Mouse (Mus musculus) olfactory bulb, adult 2 months (tissue): Measurements from ENCODE around the gene Hes6. TPM values are rescaled to one million over a fixed set of nuclear protein-coding genes. Genes with fewer than 3 reads are reported as not detected.

Experiments
- H3K27ac ChIP-seq: fragments of 200-500 bp; 2 replicates; pipeline ENCODE4 v1.5.1; 2012; ENCODE audit warnings: low read depth, low read length; ENCODE audit not compliant: insufficient read depth
- H3K4me1 ChIP-seq: fragments of 200-500 bp; 2 replicates; pipeline ENCODE4 v1.6.1; 2012; ENCODE audit warnings: low read length; ENCODE audit not compliant: control insufficient read depth, insufficient read depth
- H3K4me3 ChIP-seq: fragments of 200-500 bp; 2 replicates; pipeline ENCODE4 v1.5.1; 2012; ENCODE audit warnings: mild to moderate bottlenecking, low read depth, low read length, moderate library complexity; ENCODE audit not compliant: insufficient read depth
- CTCF ChIP-seq: fragments of 200-500 bp; IDR thresholded peaks from 2 replicates; pipeline ENCODE4 v1.5.1; 2012; ENCODE audit warnings: low read depth, mild to moderate bottlenecking, low read length, moderate library complexity; ENCODE audit not compliant: insufficient read depth
- POLR2A ChIP-seq: fragments of 200-500 bp; IDR thresholded peaks from 2 replicates; pipeline ENCODE4 v1.6.1; 2012; ENCODE audit warnings: mild to moderate bottlenecking, low read depth, low read length, moderate library complexity; ENCODE audit not compliant: insufficient read depth
- WGBS: fragments of 180-500 bp; shearing (Covaris S2); methylation state at CpG from one replicate; pipeline ENCODE4 v1.1.7; 2018; 5-methylcytosine and 5-hydroxymethylcytosine counted together
- polyA plus RNA-seq: library from polyadenylated mRNA; stranded (reverse); fragments of >200 nt; gene quantifications from 2 replicates; pipeline ENCODE4 v1.2.4, GENCODE M21; 2012; ENCODE audit warnings: low replicate concordance; ENCODE audit not compliant: missing spikeins, insufficient read depth, insufficient read length

Hes6 gene
- polyA plus RNA-seq, 1 experiment, result not detected

- peaks cover 17% of the 10 kb centered on the region for H3K4me1 ChIP-seq
- H3K4me3 ChIP-seq, result peak overlapping the region; percentile 35; the same call in 1 of the 2 replicates
- no peak overlapping the region for H3K27ac ChIP-seq
- 38% methylated on average over 8 of the region's 8 CpGs for WGBS
- TF ChIP-seq POLR2A (no peak), CTCF (no peak; the same call in 1 of the 2 replicates)
These were observed 48.0 kb downstream of the Hes6 start for GRCm38 (mm10) chr1:91365816-91366214.

- Histone ChIP-seq H3K4me3 (no peak overlapping the region), H3K4me1 (peaks cover 13% of the 10 kb centered on the region), H3K27ac (no peak overlapping the region)
- TF ChIP-seq CTCF (no peak), POLR2A (no peak)
- 92% methylated on average over 16 of the region's 16 CpGs for WGBS
These were observed 48.8 kb downstream of the Hes6 start for GRCm38 (mm10) chr1:91364822-91365644.

DNA sequence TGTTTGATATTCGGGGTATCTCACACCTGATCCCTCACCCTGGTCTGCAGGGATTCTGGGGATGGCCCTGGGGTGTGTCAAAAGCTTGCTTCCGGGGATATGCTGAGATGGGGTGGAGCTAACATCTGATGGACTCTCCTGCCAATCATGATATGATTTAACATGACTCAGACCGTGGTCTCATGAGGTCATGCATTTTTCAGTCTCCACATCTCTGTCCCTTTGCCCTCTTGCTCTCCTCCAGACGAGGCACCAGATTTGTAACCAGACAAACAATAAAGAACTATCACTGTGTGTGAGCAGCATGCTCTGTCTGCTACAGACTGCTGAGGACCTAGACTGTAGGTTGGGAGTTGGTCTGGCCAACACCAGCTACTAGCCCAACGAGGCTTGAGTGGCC lies 51.7 kb downstream of the Hes6 start:
- 79% methylated on average over 5 of the region's 5 CpGs for WGBS
- TF ChIP-seq CTCF (no peak), POLR2A (no peak)
- no peak overlapping the region for H3K4me3 ChIP-seq
- peaks cover 12% of the 10 kb centered on the region for H3K4me1 ChIP-seq
- H3K27ac ChIP-seq, result no peak overlapping the region

Other genes with a start within 250 kb of the Hes6 start
- gene Ramp1, start 234.2 kb downstream of the Hes6 start, polyA plus RNA-seq, result not detected in 2 replicates
- not detected in 2 replicates for gene Ube2f, start 163.7 kb downstream of the Hes6 start, polyA plus RNA-seq
- gene Scly, start 115.7 kb downstream of the Hes6 start, polyA plus RNA-seq, result not detected in 2 replicates
- gene Espnl, start 92.0 kb downstream of the Hes6 start, polyA plus RNA-seq, result not detected in 2 replicates
- gene Klhl30, start 63.0 kb downstream of the Hes6 start, polyA plus RNA-seq, result not detected in 2 replicates
- not detected in 2 replicates for gene Erfe, start 47.6 kb downstream of the Hes6 start, polyA plus RNA-seq
- gene Ilkap, start 15.2 kb downstream of the Hes6 start, polyA plus RNA-seq, result not detected in 2 replicates
- not detected in 2 replicates for gene Per2, start 45.3 kb upstream of the Hes6 start, polyA plus RNA-seq
- not detected in 2 replicates for gene Traf3ip1, start 80.6 kb upstream of the Hes6 start, polyA plus RNA-seq
- not detected in 2 replicates for gene Asb1, start 126.5 kb upstream of the Hes6 start, polyA plus RNA-seq